Mouse (Mus musculus): ENCODE measurements around the gene Zfp101. TPM values are rescaled to one million over a fixed set of nuclear protein-coding genes. Genes with fewer than 3 reads are reported as not detected.

Gene Zfp101
- polyA plus RNA-seq (2021; fragmentation: Nextera tagmentation), result 5.3 and 5.4 TPM in 2 replicates
- long read RNA-seq, experiment 1, transcript Zfp101-201 (4 exons, 2,659 nt), result major isoform, 9 of 12 reads
- long read RNA-seq, experiment 1, partial matches to known transcripts, result 1 of 12 reads
- long read RNA-seq, experiment 1, other reads (novel, unspliced or antisense), result 2 of 12 reads
- long read RNA-seq, experiment 2, full-length matches to known transcripts, result 46 of 66 reads
- long read RNA-seq, experiment 2, partial matches to known transcripts, result 1 of 66 reads
- long read RNA-seq, experiment 2, other reads (novel, unspliced or antisense), result 19 of 66 reads

DNA sequence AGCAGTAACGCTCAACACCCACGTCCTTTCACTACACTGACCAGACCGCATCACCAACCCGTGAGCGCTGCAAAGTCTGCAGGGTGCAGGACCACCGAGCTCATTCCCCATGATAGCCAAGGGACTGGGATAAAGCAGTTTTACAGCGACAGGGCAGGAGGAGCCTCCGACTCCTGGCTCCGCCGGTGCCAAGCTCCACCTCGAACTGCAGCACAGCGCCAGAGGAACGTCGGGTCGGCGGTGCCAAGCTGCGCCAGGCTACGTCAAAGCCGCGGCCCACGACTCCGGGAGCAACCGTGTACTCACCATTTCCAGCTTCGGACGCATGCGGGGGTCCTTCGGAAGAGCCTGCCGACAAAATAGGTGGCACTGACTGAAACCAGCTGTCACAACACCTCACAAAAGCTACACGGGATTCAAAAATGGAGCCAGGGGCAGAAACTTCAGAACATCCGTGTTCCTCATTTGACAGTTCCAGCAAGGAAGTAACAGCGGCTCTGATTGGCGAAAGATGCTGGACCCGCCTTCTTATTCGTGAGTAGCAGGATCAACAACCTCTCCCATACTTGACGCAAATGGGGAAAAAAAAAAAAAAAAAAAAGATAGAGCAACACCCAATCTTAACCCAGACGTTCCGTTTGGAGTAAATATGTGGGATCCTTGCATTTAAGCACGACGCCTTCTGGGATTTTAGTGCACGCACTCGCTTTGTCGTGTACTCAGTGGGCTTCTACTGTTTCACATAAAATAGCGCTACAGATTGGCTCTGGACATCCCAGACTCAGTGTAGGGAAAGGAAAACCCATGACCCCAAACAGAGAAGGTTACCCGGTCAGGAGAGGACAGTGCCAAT, at the start of gene Zfp101:
Gene Zfp101 (minus strand): TSS at position 460 of the 853 bp plus-strand sequence.

DNA sequence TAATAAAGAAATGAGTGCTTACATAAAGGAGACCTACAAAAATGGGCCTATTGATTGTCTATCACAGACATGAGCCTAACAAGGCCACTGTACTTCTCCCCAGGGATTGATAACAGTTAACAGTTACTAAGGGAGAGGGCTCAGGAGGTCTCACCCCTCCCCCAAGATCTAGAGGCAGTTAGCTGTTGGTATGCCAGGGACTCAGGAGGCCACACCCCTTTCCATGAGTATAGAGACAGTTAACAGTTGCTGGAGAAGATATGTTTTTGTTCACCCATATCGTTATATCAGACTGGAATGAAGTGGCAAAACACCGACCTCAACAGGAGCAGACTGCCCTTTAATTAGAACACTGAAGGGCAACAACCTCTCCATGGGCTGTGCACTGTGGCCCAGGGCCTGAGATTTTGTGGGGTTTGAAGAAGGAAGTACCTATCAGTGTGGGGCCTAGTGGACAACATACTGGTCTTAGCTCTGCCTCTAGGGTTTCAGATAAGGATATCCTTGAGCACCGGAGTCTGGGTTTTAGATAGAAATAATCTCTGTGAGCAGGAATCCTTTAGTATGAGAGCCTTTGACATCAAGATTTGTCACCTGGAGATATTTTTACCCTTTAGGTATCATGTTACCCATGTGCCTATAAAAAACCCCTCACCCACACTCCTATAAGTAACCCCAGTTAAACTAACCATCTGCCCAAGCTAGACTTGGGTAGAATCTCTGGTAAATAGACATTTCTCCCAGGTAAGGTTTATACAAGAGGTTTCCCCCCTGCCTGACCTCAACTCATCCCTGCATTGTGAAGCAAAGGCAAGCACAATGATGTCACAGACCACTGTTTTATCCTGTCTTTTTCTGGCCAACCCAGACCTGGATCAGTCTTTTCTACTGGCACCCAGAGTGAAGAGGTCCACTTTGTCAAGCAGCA, 37.8 kb upstream of the Zfp101 start, which contains the start of gene Actl9:
Gene Actl9 (plus strand): TSS at position 878 of the 928 bp plus-strand sequence.

DNA sequence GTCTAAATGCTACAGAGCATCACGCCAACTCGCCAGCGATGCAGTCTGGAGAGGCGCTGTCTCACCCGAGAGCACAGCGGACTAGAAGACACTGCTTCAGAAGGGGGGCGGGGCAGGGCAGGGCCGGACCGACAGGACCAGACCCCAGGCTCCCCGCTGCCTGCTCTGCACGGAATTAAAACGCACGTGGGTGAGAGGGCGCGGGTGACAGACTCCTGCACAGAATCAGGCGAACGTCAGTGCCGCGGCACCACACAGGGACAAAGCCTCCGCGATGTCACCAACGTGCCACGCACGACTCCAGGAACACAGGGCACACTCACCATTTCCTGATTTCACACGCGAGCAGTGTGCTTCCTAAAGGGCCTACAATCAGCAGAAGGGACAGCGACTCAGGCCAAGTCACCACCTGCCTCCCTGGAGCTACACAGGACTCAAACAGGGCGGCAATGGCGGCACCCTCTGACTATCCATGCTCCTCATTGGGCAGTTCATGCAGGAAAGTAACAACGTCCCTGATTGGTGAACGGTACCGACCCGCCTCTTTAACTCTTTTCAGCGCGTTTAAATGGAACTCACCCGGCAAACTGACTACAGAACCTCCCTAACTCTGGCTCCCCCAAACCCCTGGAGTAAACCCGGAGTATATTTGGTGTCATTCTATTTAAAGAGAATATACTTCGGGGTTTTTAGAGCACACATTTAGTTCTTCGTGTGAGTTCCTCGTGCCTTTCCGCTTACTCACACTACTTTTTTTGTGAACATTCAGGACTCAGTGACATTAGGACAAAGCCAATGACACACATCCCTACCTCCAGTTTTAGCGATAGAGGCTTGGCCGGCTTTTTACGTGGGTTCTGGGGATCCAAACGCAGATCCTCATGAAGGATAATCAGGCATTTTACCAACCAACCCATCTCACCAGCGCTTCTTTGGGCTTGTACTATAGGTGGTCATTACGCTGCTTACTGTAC, 35.7 kb downstream of the Zfp101 start, which contains the start of gene Zfp81:
Gene Zfp81 (minus strand): TSS at position 468 of the 974 bp plus-strand sequence.

Other genes starting within 250 kb of the Zfp101 start
- gene Olfr55, start 226.2 kb downstream of the Zfp101 start, polyA plus RNA-seq (2021; fragmentation: Nextera tagmentation), result not detected in 2 replicates
- gene Olfr239, start 203.3 kb downstream of the Zfp101 start, polyA plus RNA-seq (2021; fragmentation: Nextera tagmentation), result not detected in 2 replicates
- not detected in 2 replicates for gene Olfr1564, start 173.0 kb downstream of the Zfp101 start, polyA plus RNA-seq (2021; fragmentation: Nextera tagmentation)
- 4.3 and 4.9 TPM in 2 replicates for gene Zfp955a, start 139.5 kb downstream of the Zfp101 start, polyA plus RNA-seq (2021; fragmentation: Nextera tagmentation)
- gene Olfr63, start 130.0 kb downstream of the Zfp101 start, polyA plus RNA-seq (2021; fragmentation: Nextera tagmentation), result 0.01 TPM in 1 of 2 replicates, not detected in the other
- 9.6 and 12.1 TPM in 2 replicates for gene Zfp955b, start 105.1 kb downstream of the Zfp101 start, polyA plus RNA-seq (2021; fragmentation: Nextera tagmentation)
- gene Zfp81, start 35.8 kb downstream of the Zfp101 start, polyA plus RNA-seq (2021; fragmentation: Nextera tagmentation), result 5.0 and 5.7 TPM in 2 replicates
- gene Actl9, start 38.3 kb upstream of the Zfp101 start, polyA plus RNA-seq (2021; fragmentation: Nextera tagmentation), result not detected in 2 replicates
- gene Adamts10, start 129.6 kb upstream of the Zfp101 start, polyA plus RNA-seq (2021; fragmentation: Nextera tagmentation), result 1.2 and 1.5 TPM in 2 replicates
- gene Myo1f, start 161.1 kb upstream of the Zfp101 start, polyA plus RNA-seq (2021; fragmentation: Nextera tagmentation), result 1.4 and 1.6 TPM in 2 replicates
- gene Zfp414, start 234.4 kb upstream of the Zfp101 start, polyA plus RNA-seq (2021; fragmentation: Nextera tagmentation), result 34.0 and 41.5 TPM in 2 replicates
- 0.09 TPM in 1 of 2 replicates, not detected in the other for gene Pram1, start 243.4 kb upstream of the Zfp101 start, polyA plus RNA-seq (2021; fragmentation: Nextera tagmentation)

Measured in layer of hippocampus, adult 6 months (tissue).